Mouse (Mus musculus): ENCODE results near the gene Nmt1.

Nmt1 gene

DNA sequence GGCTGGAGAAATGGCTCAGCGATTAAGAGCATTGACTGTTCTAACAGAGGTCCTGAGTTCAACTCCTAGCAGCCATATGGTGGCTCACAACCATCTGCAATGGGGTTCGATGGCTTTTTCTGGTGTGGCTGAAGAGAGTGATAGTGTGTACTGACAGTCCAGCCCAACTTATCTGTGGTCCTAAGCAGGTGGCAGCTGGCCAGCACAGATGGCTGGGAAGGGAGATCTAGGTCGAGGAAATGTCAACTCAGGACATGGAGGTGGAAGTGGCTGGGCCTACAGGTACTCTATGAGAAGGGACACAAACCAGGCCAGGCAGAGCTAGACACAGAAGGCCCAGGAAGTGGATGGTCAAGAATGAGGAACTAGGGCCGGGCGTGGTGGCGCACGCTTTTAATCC lies 48.0 kb downstream of the Nmt1 start:
- no peak for DNase-seq (ENCODE audit: extremely low read depth, low read depth)

- DNase-seq (ENCODE audit: extremely low read depth, low read depth): no peak
These were observed 48.6 kb downstream of the Nmt1 start for GRCm38 (mm10) chr11:103076581-103076980.

- no peak for DNase-seq (ENCODE audit: extremely low read depth, low read depth)
These were observed 50.1 kb downstream of the Nmt1 start for GRCm38 (mm10) chr11:103078131-103078530.

DNA sequence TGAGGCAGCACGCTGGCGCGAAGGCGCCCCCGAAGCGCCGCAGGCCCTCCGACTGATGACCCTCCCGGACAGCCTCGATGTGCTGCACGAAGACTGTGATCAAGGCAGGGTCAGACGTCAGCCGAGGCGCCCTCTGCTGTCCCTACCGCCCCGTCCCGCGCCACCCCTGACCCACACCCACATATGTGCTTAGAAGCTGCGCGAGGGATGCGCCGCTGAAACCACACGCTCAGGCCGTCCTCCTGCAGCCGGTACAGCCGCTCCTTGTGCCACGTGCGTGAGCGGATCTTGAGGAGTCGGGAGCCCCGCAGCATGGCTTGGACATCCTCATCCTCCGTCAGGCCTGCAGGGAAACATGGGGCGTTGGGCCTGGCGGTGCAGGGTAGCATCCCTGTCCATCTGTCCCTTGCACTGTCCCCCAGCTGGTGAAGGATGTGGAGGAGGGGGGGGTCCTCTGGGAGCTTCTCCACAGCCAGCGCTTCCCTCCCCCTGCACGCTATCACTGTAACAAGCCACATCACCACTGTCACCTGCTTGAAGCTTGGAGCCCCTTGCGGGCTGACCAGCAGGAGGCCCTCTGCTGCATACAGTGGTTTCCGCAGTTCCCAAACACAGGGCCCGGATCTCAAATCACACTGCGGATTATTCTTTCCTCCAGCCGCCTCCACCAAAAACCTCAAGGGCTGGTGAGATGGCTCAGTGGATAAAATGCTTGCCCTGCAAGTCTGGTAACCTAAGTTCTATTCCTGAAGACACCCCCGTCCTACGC lies 52.5 kb downstream of the Nmt1 start:
- no peak for DNase-seq (ENCODE audit: extremely low read depth, low read depth)

- DNase-seq (ENCODE audit: extremely low read depth, low read depth): no peak
These were observed 53.6 kb downstream of the Nmt1 start for GRCm38 (mm10) chr11:103081631-103082030.

DNA sequence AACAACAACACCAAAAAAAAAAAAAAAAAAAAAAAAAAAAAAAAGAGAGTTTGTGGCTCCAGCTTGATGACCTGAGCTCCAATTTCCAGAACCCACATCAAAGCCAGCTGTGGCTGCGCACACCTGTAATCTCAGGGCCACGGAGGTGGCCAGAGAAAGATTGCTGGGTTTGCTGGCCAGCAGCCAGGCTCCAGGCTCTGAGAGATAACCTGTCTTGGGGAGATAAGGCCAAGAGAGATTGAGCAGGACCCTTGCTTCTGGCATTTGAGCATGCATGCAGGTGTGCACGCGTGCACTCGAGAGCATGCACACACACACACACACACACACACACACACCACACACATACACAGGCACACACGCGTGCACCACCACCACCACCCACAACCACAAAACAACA lies 65.3 kb downstream of the Nmt1 start:
- no peak for DNase-seq (ENCODE audit: extremely low read depth, low read depth)

DNA sequence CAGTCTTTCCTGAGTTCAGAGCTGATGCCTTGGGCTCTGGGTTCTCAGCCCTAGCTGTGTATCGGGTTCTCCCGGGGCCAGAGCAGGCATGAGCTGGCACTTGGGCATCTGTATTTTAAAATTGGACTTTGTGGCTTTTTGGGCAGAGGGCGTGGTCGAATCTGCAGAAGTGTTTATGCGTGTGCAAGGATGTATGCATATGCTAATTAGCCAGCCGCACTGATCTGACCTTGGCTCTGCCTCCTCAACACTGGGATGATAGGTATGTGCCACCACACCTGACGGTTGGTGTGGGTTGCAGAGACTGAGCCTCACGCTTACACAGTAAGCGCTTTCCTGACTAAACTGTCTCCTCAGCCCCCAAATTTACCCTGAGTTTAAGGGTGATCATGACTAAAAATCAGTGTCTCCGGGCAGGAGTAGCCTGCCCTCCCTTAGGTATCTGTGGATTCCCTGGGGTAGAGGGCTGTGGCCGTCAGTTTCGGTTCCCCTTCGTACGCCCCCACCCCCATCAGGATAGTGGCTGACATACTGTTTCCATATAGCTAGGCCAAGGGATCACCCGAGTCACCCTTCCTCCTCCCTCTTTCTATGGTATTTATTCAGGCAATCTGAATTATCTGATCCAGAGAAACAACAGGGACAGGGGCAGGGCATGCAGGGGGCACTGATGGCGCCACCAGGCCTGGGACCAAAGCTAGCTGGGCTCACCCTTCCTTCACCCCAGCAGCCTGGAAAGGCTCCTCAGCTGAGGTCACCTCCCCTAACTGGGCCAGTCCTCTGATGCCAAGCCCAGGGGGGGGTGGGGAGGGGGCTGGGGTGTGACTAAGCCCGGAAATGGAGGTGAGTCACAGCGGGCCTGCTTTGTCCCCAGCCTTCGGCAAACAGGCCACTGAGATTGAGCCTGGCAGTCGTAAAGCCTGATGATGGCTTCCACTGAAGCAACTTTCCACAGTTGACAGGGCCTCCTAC lies 66.2 kb downstream of the Nmt1 start:
- DNase-seq (ENCODE audit: extremely low read depth, low read depth): no peak

DNA sequence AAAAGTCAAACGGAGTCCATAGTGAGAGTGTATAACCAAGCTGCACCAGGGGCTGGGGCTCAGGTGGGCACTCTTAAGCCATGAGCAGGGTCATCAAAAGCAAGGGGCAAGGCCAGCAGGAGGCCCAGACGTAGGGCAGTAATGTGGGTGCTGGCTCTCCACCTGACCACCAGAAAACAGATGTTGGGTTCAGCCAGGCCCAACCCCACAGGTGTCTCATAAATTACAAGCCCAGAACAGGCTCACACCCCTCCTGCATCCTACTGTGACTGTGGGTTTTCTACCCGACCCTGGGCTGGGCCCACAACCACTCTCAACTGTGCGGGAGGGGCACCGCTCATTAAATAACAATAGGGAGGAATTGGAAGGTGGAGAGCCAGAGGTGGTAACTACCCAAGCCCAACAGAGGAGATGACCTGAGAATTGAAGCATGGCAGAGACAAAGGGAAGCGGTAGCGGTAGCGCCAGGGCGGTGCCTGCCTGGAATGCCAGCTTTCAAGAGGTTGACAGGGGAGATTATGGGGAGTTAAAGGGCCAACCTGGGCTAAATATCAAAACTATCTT lies 67.2 kb downstream of the Nmt1 start:
- no peak for DNase-seq (ENCODE audit: extremely low read depth, low read depth)

DNA sequence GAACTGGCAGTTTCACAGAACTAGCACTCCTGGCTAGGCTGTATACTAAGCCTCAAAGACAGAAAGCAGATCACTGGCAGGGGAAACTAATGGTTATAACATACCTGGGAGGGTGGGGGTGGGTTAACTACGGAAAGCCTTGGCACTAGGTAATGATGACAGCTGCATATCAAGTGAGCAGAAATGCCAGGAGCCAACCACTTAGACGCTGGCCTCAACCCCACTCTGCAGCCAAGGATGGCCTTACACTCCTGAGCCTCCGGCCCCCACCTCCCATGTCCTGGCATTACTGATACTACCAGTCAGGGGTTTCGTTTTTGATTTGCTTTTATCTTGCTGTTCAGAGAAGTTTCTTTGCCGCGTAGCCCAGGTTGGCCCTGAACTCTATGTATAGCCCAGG lies 67.8 kb downstream of the Nmt1 start:
- no peak for DNase-seq (ENCODE audit: extremely low read depth, low read depth)

- no peak for DNase-seq (ENCODE audit: extremely low read depth, low read depth)
These were observed 69.2 kb downstream of the Nmt1 start for GRCm38 (mm10) chr11:103096979-103097894.

DNA sequence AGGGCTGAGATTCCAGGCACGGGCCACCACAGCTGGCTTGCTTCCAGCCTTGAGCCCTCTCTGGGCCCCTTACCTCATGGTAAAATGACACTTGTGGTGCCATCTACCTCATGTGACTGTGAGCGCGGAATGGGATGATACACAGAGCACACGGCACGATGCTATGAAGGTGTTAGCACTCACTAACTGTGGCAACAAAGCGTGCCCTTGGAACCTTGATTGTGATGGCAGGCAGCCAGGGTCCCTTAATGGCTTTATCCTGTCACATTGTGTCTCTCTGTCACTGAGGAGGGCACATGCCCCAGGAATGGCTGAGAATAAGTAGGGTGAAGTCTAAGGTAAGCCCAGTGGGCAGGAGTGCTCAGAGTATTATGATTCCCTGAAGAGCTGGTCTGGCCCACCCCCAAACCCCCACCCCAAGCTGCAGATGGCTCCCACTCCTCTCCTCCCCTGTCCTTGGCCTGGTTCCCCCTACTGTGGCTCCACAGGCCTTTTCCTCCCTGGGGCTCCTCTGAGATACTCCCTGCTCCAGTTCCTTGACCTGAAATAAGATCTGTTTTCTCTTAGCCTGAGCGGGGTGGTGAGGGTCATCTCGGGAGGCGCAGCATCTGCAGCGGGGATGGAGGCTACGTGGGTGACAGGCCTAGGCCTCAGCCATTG lies 70.7 kb downstream of the Nmt1 start:
- DNase-seq (ENCODE audit: extremely low read depth, low read depth): no peak

DNA sequence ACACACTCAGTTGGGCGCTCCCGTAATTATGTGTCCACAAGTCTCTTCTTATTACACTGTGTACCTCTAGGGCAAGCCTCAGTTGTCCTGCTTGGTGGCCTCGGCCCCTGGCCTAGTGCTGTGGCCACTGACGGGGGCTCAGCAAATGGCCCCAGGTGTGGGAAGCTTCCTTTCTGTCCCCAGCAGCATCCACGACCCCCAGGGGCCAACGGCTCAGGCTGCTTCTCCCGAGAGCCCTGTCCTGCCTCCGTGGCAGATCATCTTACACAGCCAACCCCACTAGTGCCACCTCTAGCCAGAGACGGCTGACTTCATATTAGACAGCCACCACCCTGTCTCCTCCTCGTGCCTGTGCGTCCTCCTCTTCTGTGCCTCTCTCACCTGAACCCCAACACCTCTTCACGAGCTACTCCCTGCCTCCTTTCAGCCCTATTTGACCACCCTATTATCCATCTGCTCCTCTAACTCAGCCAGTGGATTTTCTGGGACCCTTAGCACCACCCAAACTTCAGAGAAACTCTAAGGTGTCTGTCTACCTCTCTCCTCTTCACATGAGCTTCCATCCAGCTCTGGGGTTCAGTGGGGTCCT lies 71.5 kb downstream of the Nmt1 start:
- DNase-seq (ENCODE audit: extremely low read depth, low read depth): no peak

DNA sequence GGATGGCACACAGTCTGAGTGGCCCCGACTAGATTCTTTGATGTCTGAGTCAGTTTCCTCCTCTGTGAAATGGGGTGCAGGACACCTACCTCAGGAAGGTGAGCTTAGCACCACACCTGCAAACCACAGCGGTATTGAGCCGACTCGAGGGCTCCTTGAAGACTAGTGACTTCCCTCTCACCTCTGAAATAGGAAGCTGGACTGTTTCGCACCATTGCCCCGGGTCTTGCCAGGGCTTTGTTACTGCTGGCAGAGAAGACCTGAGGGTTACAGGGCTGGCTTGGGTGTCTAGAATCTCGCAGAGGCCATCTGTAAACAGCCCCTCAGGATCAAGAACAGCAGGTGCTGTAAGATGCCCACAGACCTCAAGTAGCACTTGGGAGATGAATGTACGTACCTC lies 72.4 kb downstream of the Nmt1 start:
- DNase-seq (ENCODE audit: extremely low read depth, low read depth): no peak

- DNase-seq (ENCODE audit: extremely low read depth, low read depth): peak; percentile 51
These were observed 73.5 kb downstream of the Nmt1 start, which contains the start of the genes Plcd3 and Acbd4 for GRCm38 (mm10) chr11:103101481-103101865. TSS of gene Plcd3 (minus strand) at chr11:103101658. TSS of gene Acbd4 (plus strand) at chr11:103101682.

GRCm38 (mm10) chr11:103101866-103102501 lies 74.0 kb downstream of the Nmt1 start:
- peak; percentile 76 for DNase-seq (ENCODE audit: extremely low read depth, low read depth)

GRCm38 (mm10) chr11:103102725-103103349 lies 74.8 kb downstream of the Nmt1 start:
- peak; percentile 96 for DNase-seq (ENCODE audit: extremely low read depth, low read depth)

- DNase-seq (ENCODE audit: extremely low read depth, low read depth): peak; percentile 17
These were observed 75.6 kb downstream of the Nmt1 start for GRCm38 (mm10) chr11:103103621-103104020.

GRCm38 (mm10) chr11:103104469-103104868 lies 76.5 kb downstream of the Nmt1 start:
- peak; percentile 39 for DNase-seq (ENCODE audit: extremely low read depth, low read depth)

DNA sequence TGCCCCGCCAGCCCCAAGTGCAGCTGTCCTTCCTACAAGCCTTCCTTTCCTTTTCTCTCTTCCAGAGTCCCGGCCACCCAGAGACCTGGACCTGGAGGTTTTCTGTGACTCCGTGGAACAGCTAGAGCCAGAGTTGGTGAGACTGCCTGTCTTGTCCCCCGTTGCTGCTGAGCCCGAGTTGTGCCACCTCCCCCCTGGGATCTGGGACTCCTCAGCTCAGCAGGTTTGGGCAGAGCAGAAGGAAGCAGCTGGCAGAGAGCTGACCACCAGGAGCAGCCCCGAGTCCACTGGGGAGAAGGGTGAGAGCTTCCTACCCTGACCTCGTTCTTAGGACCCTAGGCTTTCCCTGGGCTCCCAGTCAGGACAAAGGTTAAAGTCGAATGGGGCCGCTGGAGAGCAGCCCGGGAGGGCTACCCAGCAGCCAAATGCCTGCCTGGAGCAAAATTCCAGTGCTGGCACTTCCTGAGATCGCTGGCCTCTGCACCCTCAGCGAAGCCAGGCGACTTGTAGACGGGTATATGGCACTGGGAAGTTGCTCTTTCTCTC lies 77.3 kb downstream of the Nmt1 start:
- DNase-seq (ENCODE audit: extremely low read depth, low read depth): no peak

All from MEL-GATA-1-ER (cell line).